Mouse (Mus musculus) right cerebral cortex, postnatal 10 days (tissue): ENCODE data around the gene Cep152.

Source experiments
- DNase-seq, 2 experiments: peaks; one replicate each; pipeline ENCODE4 v3.0.0; 2021; ENCODE audit warnings: low spot score in 2 of 2

Cep152 gene

GRCm38 (mm10) chr2:125558634-125559589 lies 66.0 kb downstream of the Cep152 start:
- DNase-seq = no peak

- DNase-seq = no peak
These were observed 69.1 kb downstream of the Cep152 start for GRCm38 (mm10) chr2:125555830-125556229.

GRCm38 (mm10) chr2:125548806-125549578 lies 75.9 kb downstream of the Cep152 start:
- no peak for DNase-seq

- DNase-seq = no peak
These were observed 79.9 kb downstream of the Cep152 start for GRCm38 (mm10) chr2:125544986-125545385.

- no peak for DNase-seq
These were observed 81.3 kb downstream of the Cep152 start for GRCm38 (mm10) chr2:125543646-125544045.

GRCm38 (mm10) chr2:125541451-125541850 lies 83.5 kb downstream of the Cep152 start:
- no peak for DNase-seq

- DNase-seq = no peak
These were observed 84.3 kb downstream of the Cep152 start for GRCm38 (mm10) chr2:125540579-125540978.

GRCm38 (mm10) chr2:125539640-125540039 lies 85.3 kb downstream of the Cep152 start:
- DNase-seq = no peak

GRCm38 (mm10) chr2:125530665-125531064 lies 94.2 kb downstream of the Cep152 start:
- DNase-seq = no peak

GRCm38 (mm10) chr2:125526566-125526965 lies 98.3 kb downstream of the Cep152 start:
- DNase-seq = no peak

- no peak for DNase-seq
These were observed 99.4 kb downstream of the Cep152 start for GRCm38 (mm10) chr2:125525484-125525883.

GRCm38 (mm10) chr2:125516594-125516993 lies 108.3 kb downstream of the Cep152 start:
- no peak for DNase-seq

- no peak for DNase-seq
These were observed 109.4 kb downstream of the Cep152 start for GRCm38 (mm10) chr2:125515291-125516057.

GRCm38 (mm10) chr2:125514391-125514790 lies 110.5 kb downstream of the Cep152 start:
- no peak for DNase-seq
